Mouse (Mus musculus) brain, embryonic 14.5 days (tissue): Measurements from ENCODE around the gene 9430015G10Rik. TPM values are rescaled to one million over a fixed set of nuclear protein-coding genes. Genes with fewer than 3 reads are reported as not detected.
A peak's percentile ranks its signal among the peaks of the same experiment; 100 is the strongest.

Experiments used
- DNase-seq: peaks from one replicate; pipeline ENCODE4 v3.0.0-alpha.2; 2011; ENCODE audit warnings: low read depth
- CTCF ChIP-seq: fragments of 200-500 bp; IDR thresholded peaks from 2 replicates; pipeline ENCODE4 v1.5.1; 2012; ENCODE audit warnings: inconsistent platforms, mild to moderate bottlenecking, moderate library complexity, borderline replicate concordance; ENCODE audit not compliant: insufficient read depth, insufficient read length; ENCODE audit errors: extremely low read depth
- POLR2A ChIP-seq: fragments of 200-500 bp; IDR thresholded peaks from 2 replicates; pipeline ENCODE4 v1.6.1; 2012; ENCODE audit warnings: mild to moderate bottlenecking, inconsistent platforms, borderline replicate concordance; ENCODE audit not compliant: poor library complexity, insufficient read depth, insufficient read length, severe bottlenecking; ENCODE audit errors: extremely low read depth
- polyA plus RNA-seq: library from polyadenylated mRNA; depleted of rRNA; stranded (reverse); fragments of >200 nt; gene quantifications from 2 replicates; pipeline ENCODE4 v1.2.3, GENCODE M21; 2012

9430015G10Rik gene
- polyA plus RNA-seq, 1 experiment: 68.0 TPM

- DNase-seq: no peak
- TF ChIP-seq POLR2A (no peak), CTCF (no peak)
Measured at GRCm38 (mm10) chr4:156082621-156083234, 27.1 kb upstream of the 9430015G10Rik start.

- peak; percentile 34 for DNase-seq
- TF ChIP-seq POLR2A (no peak), CTCF (no peak)
Measured at GRCm38 (mm10) chr4:156083348-156083747, 26.4 kb upstream of the 9430015G10Rik start.

DNA sequence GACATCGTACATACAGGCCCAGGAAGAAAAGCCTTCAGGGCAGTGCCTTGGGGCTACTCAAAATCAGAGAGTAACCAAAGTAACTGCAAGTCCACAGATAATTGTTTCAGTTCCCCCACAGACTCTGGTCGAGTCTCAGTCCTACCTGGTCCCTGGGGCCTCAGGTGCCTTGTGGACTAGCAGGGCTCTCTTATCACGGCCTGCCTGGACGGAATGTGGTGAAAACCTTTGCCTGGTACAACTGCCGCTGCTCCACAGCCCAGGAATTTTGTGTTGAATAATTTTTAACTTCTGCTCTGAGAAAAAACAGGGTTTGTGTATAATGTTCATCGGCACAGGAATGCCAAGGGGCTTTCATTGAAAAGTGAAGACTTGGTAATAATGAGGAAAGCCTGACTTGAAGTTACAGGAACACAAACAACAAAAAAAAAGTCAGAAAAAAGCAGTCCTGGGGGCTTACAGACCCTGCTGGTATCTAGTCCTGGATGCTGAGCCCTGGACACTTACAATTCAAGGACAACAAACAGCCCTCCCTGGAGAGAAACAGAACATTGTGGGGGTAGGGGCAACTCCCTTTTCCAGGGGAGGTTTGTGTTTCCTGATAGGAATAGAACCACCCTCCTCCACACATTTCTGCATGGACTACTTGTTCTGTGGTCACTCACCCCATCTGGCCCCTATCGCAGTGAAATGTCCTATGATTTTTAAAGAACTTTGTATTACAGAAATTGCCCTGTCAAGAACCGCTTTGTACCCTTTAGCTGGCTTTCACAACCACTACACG lies 25.5 kb upstream of the 9430015G10Rik start:
- DNase-seq: no peak
- TF ChIP-seq CTCF (no peak), POLR2A (no peak)

GRCm38 (mm10) chr4:156085256-156085655 lies 24.5 kb upstream of the 9430015G10Rik start:
- no peak for TF ChIP-seq POLR2A
- TF ChIP-seq CTCF: no peak
- DNase-seq: no peak

- no peak for DNase-seq
- no peak for TF ChIP-seq CTCF
- no peak for TF ChIP-seq POLR2A
Measured at GRCm38 (mm10) chr4:156087398-156088087, 22.2 kb upstream of the 9430015G10Rik start.

- DNase-seq: no peak
- TF ChIP-seq POLR2A (no peak), CTCF (no peak)
Measured at GRCm38 (mm10) chr4:156091236-156091635, 18.5 kb upstream of the 9430015G10Rik start.

DNA sequence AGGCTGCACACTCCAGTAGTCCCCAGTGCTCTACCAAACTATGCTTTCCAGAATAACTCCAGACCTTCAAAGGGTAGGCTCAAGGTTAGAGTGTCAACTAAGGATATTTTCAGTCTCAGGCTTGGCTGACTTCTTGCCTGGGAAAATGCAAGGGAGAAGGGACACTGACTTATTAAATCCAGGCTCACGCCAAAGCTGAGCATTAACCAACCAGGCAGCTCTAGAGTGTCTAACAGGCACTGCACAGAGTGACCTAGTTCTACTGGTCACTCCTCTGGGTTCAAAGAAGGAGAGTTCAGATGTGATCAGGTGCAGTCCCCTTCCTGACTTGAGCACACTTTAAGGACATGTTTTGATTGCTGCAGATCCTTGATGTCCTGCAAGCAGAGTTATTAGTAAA lies 17.0 kb upstream of the 9430015G10Rik start:
- no peak for TF ChIP-seq POLR2A
- no peak for TF ChIP-seq CTCF
- no peak for DNase-seq

DNA sequence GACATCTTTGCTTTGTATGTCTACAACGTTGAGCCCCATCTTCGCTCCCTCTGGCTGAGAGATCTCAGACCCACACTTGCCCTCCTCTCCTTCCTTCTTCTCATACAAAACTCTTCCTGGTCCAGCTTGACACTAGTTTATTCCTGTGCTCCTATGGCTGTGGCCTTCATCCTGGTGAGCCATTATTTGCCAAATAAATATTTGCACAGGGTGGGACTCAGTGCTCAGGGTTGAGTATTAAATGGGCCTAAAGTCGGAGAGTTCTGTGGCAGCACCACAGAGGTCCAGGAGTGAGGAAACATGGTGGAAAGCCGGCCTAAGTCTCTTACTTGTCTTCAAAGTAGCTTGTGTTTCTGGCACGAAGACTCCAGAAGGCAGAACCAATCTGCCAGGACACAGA lies 16.0 kb upstream of the 9430015G10Rik start:
- no peak for DNase-seq
- TF ChIP-seq POLR2A (no peak), CTCF (no peak)

DNA sequence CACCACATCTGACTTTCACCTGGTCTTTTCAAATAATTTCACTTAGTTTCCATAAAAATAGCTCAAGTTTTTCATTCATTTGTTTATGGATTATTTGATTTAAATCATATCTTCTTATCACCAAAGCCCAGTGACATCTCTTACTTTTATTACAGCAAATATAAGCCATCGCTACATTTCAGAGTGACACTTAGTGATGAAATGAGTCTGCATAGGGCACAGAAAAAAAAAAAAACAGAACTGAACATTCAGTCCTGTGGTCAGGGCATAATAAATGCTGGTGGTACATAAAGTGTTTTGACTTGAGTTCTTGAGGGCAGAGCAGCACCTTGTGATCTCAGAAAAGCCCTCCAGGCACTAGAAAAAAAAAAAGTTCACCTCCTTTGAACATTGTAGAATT lies 13.6 kb upstream of the 9430015G10Rik start:
- no peak for DNase-seq
- TF ChIP-seq POLR2A (no peak), CTCF (no peak)

GRCm38 (mm10) chr4:156097770-156098366 lies 11.9 kb upstream of the 9430015G10Rik start:
- DNase-seq: peak; percentile 2
- no peak for TF ChIP-seq POLR2A
- no peak for TF ChIP-seq CTCF

DNA sequence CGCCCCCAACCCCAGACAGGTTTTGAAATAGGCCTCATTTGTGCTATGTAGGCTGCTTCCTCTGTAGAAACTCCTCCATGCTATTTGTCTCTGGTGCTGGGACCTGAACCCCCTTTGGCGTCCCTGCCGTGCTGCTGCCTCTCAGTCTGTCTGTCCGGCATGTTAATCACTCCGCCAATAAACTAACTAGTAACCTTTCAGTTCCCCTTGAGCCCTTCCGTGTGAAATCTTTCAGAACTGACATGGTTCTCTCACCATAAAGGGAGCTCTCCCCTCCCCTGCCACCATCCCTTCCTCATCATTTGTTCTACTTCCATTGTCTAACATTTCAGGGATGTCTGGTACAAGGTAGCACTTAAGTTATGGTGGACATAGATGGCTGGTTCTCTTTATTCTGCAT lies 10.4 kb upstream of the 9430015G10Rik start:
- TF ChIP-seq POLR2A (no peak), CTCF (no peak)
- DNase-seq: no peak
